Mouse (Mus musculus) thymus, adult 2 months (tissue): Measurements from ENCODE around the gene Pid1. TPM values are rescaled to one million over a fixed set of nuclear protein-coding genes. Genes with fewer than 3 reads are reported as not detected.

Experiments
- DNase-seq: peaks from one replicate; pipeline ENCODE4 v3.0.0; 2021
- H3K27ac ChIP-seq: fragments of 200-500 bp; 2 replicates; pipeline ENCODE4 v1.5.1; 2012; ENCODE audit warnings: low read length, control low read depth; ENCODE audit not compliant: control insufficient read depth, insufficient read depth
- H3K27me3 ChIP-seq: fragments of 200-500 bp; 2 replicates; pipeline ENCODE4 v1.6.1; 2012; ENCODE audit warnings: mild to moderate bottlenecking, low read length, moderate library complexity, mixed read lengths; ENCODE audit not compliant: control insufficient read depth, insufficient read depth
- H3K36me3 ChIP-seq: fragments of 200-500 bp; 2 replicates; pipeline ENCODE4 v1.6.1; 2012; ENCODE audit warnings: mild to moderate bottlenecking, low read length, moderate library complexity; ENCODE audit not compliant: control insufficient read depth, insufficient read depth
- H3K4me1 ChIP-seq: fragments of 200-500 bp; replicated peaks from 2 replicates; pipeline ENCODE4 v1.6.1; 2012; ENCODE audit warnings: low read length; ENCODE audit not compliant: control insufficient read depth, insufficient read depth
- H3K4me3 ChIP-seq: fragments of 200-500 bp; 2 replicates; pipeline ENCODE4 v1.5.1; 2012; ENCODE audit warnings: mild to moderate bottlenecking, low read length, control low read depth, moderate library complexity; ENCODE audit not compliant: control insufficient read depth, insufficient read depth
- CTCF ChIP-seq: fragments of 200-500 bp; IDR thresholded peaks from 2 replicates; pipeline ENCODE4 v1.5.1; 2012; ENCODE audit warnings: mild to moderate bottlenecking, control low read depth, low read length, moderate library complexity, borderline replicate concordance; ENCODE audit not compliant: control insufficient read depth, poor library complexity, insufficient read depth; ENCODE audit errors: extremely low read depth
- POLR2A ChIP-seq: fragments of 200-500 bp; IDR thresholded peaks from 2 replicates; pipeline ENCODE4 v1.6.1; 2012; ENCODE audit warnings: mild to moderate bottlenecking, low read length, control low read depth, moderate library complexity; ENCODE audit not compliant: control insufficient read depth, poor library complexity, insufficient read depth; ENCODE audit errors: extremely low read depth
- whole genome bisulfite sequencing: fragments of 180-500 bp; shearing (Covaris S2); methylation state at CpG from one replicate; pipeline ENCODE4 v1.1.7; 2018; 5-methylcytosine and 5-hydroxymethylcytosine counted together
- polyA plus RNA-seq: library from polyadenylated mRNA; depleted of rRNA; stranded (reverse); fragments of >200 nt; gene quantifications from 2 replicates; pipeline ENCODE4 v1.2.3, GENCODE M21; 2012; rRNA removed

The Pid1 gene
- polyA plus RNA-seq = 3.4 TPM in 2 replicates

- no peak within 1 kb of the TSS for H3K4me3 ChIP-seq
- no peak for TF ChIP-seq POLR2A
- TF ChIP-seq CTCF = no peak
- WGBS = 78% methylated on average over 8 of the region's 8 CpGs
- DNase-seq = no peak
- H3K36me3 ChIP-seq = no peaks in the 10 kb centered on the region
- no peak within 1 kb of the TSS for H3K27ac ChIP-seq
- H3K4me1 ChIP-seq = no peaks in the 10 kb centered on the region
- H3K27me3 ChIP-seq = no peaks in the 10 kb centered on the region
Measured at GRCm38 (mm10) chr1:84363967-84364366, at the start of gene Pid1. Gene Pid1 (minus strand): TSS chr1:84364180.

DNA sequence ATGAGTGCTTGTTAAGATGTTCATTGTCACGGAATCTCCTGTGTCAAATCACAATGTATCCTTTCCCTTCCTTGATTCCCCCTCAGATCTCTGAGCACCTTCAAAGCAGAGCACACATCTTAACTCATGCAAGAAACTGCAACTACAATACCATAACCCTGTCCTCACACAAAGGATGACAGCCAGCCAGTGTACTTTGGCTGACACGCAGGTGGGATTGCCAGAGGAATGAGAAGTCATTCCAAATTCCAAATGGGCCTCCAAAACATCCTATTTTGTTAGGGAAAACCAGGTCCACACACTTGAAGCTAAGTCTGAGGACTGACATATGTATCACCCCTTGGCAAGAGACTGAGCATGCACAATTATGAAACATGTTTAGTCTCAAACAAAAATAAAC lies 45.5 kb upstream of the Pid1 start:
- TF ChIP-seq POLR2A = no peak
- TF ChIP-seq CTCF = no peak
- no peak overlapping the region for H3K27ac ChIP-seq
- no peak overlapping the region for H3K4me3 ChIP-seq
- WGBS = 85% methylated on average over 2 of the region's 2 CpGs
- DNase-seq = no peak
- H3K36me3 ChIP-seq = no peaks in the 10 kb centered on the region
- no peaks in the 10 kb centered on the region for H3K27me3 ChIP-seq
- H3K4me1 ChIP-seq = no peaks in the 10 kb centered on the region

GRCm38 (mm10) chr1:84408873-84409272 lies 44.9 kb upstream of the Pid1 start:
- no peaks in the 10 kb centered on the region for H3K36me3 ChIP-seq
- no peak for DNase-seq
- WGBS = 88% methylated on average over 2 of the region's 2 CpGs
- H3K4me3 ChIP-seq = no peak overlapping the region
- H3K27ac ChIP-seq = no peak overlapping the region
- H3K27me3 ChIP-seq = no peaks in the 10 kb centered on the region
- no peaks in the 10 kb centered on the region for H3K4me1 ChIP-seq
- TF ChIP-seq POLR2A = no peak
- no peak for TF ChIP-seq CTCF

DNA sequence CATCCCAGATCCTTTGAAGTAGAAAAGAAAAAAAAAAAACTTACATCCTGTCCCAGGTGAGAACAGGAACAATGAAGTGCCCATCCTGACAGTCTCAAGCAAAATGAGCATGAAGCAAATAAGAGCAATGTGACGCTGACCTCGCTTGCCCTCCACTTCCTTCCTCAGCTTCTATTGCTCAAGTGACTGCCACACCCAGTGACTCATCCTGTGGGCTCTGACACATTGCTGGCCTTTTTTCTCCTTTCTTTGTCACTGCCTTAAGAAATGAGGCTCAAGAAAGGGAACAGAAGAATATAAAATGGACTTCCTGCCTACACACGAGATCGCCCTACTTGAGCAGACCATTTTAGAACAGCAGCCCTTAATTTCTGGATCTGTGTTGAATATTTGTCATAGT lies 42.9 kb upstream of the Pid1 start:
- H3K27ac ChIP-seq = no peak overlapping the region
- no peak for DNase-seq

GRCm38 (mm10) chr1:84405551-84406290 lies 41.7 kb upstream of the Pid1 start:
- Histone ChIP-seq H3K27ac (no peak overlapping the region), H3K27me3 (no peaks in the 10 kb centered on the region), H3K4me3 (no peak overlapping the region), H3K4me1 (no peaks in the 10 kb centered on the region), H3K36me3 (no peaks in the 10 kb centered on the region)
- WGBS = 91% methylated on average over 5 of the region's 5 CpGs
- TF ChIP-seq CTCF = no peak
- TF ChIP-seq POLR2A = no peak
- DNase-seq = no peak

More for the DNA sequence above, 42.9 kb upstream of the Pid1 start:
- no peaks in the 10 kb centered on the region for H3K4me1 ChIP-seq
- 16% methylated on average over 4 of the region's 4 CpGs for WGBS
- H3K4me3 ChIP-seq = no peak overlapping the region
- H3K27me3 ChIP-seq = no peaks in the 10 kb centered on the region
- TF ChIP-seq POLR2A = no peak
- TF ChIP-seq CTCF = no peak
- H3K36me3 ChIP-seq = no peaks in the 10 kb centered on the region

GRCm38 (mm10) chr1:84404880-84405279 lies 40.9 kb upstream of the Pid1 start:
- WGBS = 69% methylated on average over 12 of the region's 12 CpGs
- Histone ChIP-seq H3K4me3 (no peak overlapping the region), H3K27me3 (no peaks in the 10 kb centered on the region), H3K36me3 (no peaks in the 10 kb centered on the region), H3K27ac (no peak overlapping the region), H3K4me1 (no peaks in the 10 kb centered on the region)
- no peak for DNase-seq
- no peak for TF ChIP-seq CTCF
- TF ChIP-seq POLR2A = no peak
